Mouse (Mus musculus) MEL (cell line): Measurements from ENCODE around the gene Plekha5. TPM values are rescaled to one million over a fixed set of nuclear protein-coding genes. Genes with fewer than 3 reads are reported as not detected.

Source experiments
- DNase-seq: peaks from one replicate; pipeline ENCODE4 v3.0.0; 2011; ENCODE audit warnings: low read depth, low spot score
- H3K27ac ChIP-seq: 2 replicates; pipeline ENCODE4 v1.5.1; 2012; ENCODE audit warnings: low read depth, mild to moderate bottlenecking, control low read depth, low read length, moderate library complexity; ENCODE audit not compliant: control insufficient read depth
- H3K27me3 ChIP-seq, 2 experiments: fragments of 150-350 bp in 1 of 2; sonication (generic) in 1 of 2; 2 replicates each; pipeline ENCODE4 v1.6.1; 2012; ENCODE audit warnings: low read length in 2 of 2, mild to moderate bottlenecking in 2 of 2, improper control_type of control experiment in 1 of 2, moderate library complexity in 1 of 2; ENCODE audit not compliant: insufficient read depth in 2 of 2, control insufficient read depth in 1 of 2
- H3K36me3 ChIP-seq, 2 experiments: 2 replicates each; pipeline ENCODE4 v1.6.1; 2012 to 2014; ENCODE audit warnings: low read length in 2 of 2, improper control_type of control experiment in 1 of 2, inconsistent platforms in 1 of 2, mild to moderate bottlenecking in 1 of 2; ENCODE audit not compliant: insufficient read depth in 2 of 2, control insufficient read depth in 1 of 2
- H3K4me1 ChIP-seq, 2 experiments: fragments of 150-350 bp in 1 of 2; sonication (generic) in 1 of 2; 2 replicates each; pipeline ENCODE4 v1.6.1; 2012; ENCODE audit warnings: low read length in 2 of 2, improper control_type of control experiment in 1 of 2, mild to moderate bottlenecking in 1 of 2; ENCODE audit not compliant: insufficient read depth in 2 of 2, control insufficient read depth in 1 of 2
- H3K4me3 ChIP-seq, 2 experiments: fragments of 150-350 bp in 1 of 2; sonication (generic) in 1 of 2; 2 replicates each; pipeline ENCODE4 v1.5.1; 2012; ENCODE audit warnings: low read depth in 2 of 2, low read length in 2 of 2, mild to moderate bottlenecking in 2 of 2, moderate library complexity in 2 of 2, control low read depth in 1 of 2, improper control_type of control experiment in 1 of 2; ENCODE audit not compliant: control insufficient read depth in 1 of 2, insufficient read depth in 1 of 2
- H3K79me2 ChIP-seq: 2 replicates; pipeline ENCODE4 v1.6.1; 2012; ENCODE audit warnings: mild to moderate bottlenecking, low read length, moderate library complexity; ENCODE audit not compliant: control insufficient read depth, poor library complexity, insufficient read depth
- H3K9ac ChIP-seq: 2 replicates; pipeline ENCODE4 v1.6.1; 2012; ENCODE audit warnings: low read depth, mild to moderate bottlenecking, control low read depth, low read length, moderate library complexity; ENCODE audit not compliant: control insufficient read depth, poor library complexity, severe bottlenecking
- H3K9me3 ChIP-seq: fragments of 150-350 bp; sonication (generic); replicated peaks from 2 replicates; pipeline ENCODE4 v1.6.1; 2012; ENCODE audit warnings: mild to moderate bottlenecking, low read length, improper control_type of control experiment, moderate library complexity; ENCODE audit not compliant: insufficient read depth
- CHD1 ChIP-seq: IDR thresholded peaks from 2 replicates; pipeline ENCODE4 v1.6.1; 2012; ENCODE audit warnings: low read depth, mild to moderate bottlenecking, inconsistent platforms, low read length, improper control_type of control experiment
- ELF1 ChIP-seq: IDR thresholded peaks from 2 replicates; pipeline ENCODE4 v1.6.1; 2014; ENCODE audit warnings: low read depth, mild to moderate bottlenecking, inconsistent platforms, low read length, improper control_type of control experiment, moderate library complexity
- ETS1 ChIP-seq: IDR thresholded peaks from 2 replicates; pipeline ENCODE4 v1.6.1; 2012; ENCODE audit warnings: low read depth, mild to moderate bottlenecking, inconsistent platforms, low read length, improper control_type of control experiment, moderate library complexity
- GATA1 ChIP-seq: IDR thresholded peaks from 2 replicates; pipeline ENCODE4 v1.6.1; 2011; ENCODE audit warnings: low read depth, low read length, improper control_type of control experiment
- JUND ChIP-seq: IDR thresholded peaks from 2 replicates; pipeline ENCODE4 v1.6.1; 2011; ENCODE audit warnings: low read depth, mild to moderate bottlenecking, improper control_type of control experiment, low read length
- MAFK ChIP-seq: IDR thresholded peaks from 2 replicates; pipeline ENCODE4 v1.6.1; 2011; ENCODE audit warnings: low read depth, mild to moderate bottlenecking, low read length, improper control_type of control experiment, borderline replicate concordance
- MYC ChIP-seq: IDR thresholded peaks from 2 replicates; pipeline ENCODE4 v1.6.1; 2011; ENCODE audit warnings: low read depth, mild to moderate bottlenecking, low read length, improper control_type of control experiment, moderate library complexity
- NRF1 ChIP-seq: IDR thresholded peaks from 2 replicates; pipeline ENCODE4 v1.6.1; 2014; ENCODE audit warnings: low read depth, mild to moderate bottlenecking, inconsistent platforms, low read length, improper control_type of control experiment, moderate library complexity; ENCODE audit not compliant: poor library complexity, insufficient read depth, severe bottlenecking
- POLR2AphosphoS5 ChIP-seq: IDR thresholded peaks from 2 replicates; pipeline ENCODE4 v1.6.1; 2012; ENCODE audit warnings: low read depth, borderline replicate concordance, mild to moderate bottlenecking, inconsistent platforms, low read length, moderate library complexity, mixed read lengths
- RAD21 ChIP-seq: IDR thresholded peaks from 2 replicates; pipeline ENCODE4 v1.6.1; 2011; ENCODE audit warnings: mild to moderate bottlenecking, low read depth, low read length, improper control_type of control experiment
- RCOR1 ChIP-seq: IDR thresholded peaks from 2 replicates; pipeline ENCODE4 v1.6.1; 2012; ENCODE audit warnings: low read depth, mild to moderate bottlenecking, inconsistent platforms, low read length, improper control_type of control experiment
- TBP ChIP-seq: IDR thresholded peaks from 2 replicates; pipeline ENCODE4 v1.8.0; 2011; ENCODE audit warnings: low read depth, low read length, improper control_type of control experiment
- USF1 ChIP-seq: IDR thresholded peaks from 2 replicates; pipeline ENCODE4 v1.6.1; 2014; ENCODE audit warnings: low read depth, mild to moderate bottlenecking, inconsistent platforms, low read length, improper control_type of control experiment, moderate library complexity
- USF2 ChIP-seq, 2 experiments: IDR thresholded peaks; 2 replicates each; pipeline ENCODE4 v1.6.1; 2011 to 2012; ENCODE audit warnings: improper control_type of control experiment in 2 of 2, low read length in 2 of 2, borderline replicate concordance in 1 of 2, inconsistent platforms in 1 of 2, low read depth in 1 of 2, mild to moderate bottlenecking in 1 of 2; ENCODE audit not compliant: insufficient read depth in 1 of 2
- ZC3H11A ChIP-seq: IDR thresholded peaks from 2 replicates; pipeline ENCODE4 v1.6.1; 2012; ENCODE audit warnings: low read depth, mild to moderate bottlenecking, inconsistent platforms, low read length, improper control_type of control experiment
- polyA plus RNA-seq, 2 experiments: library from polyadenylated mRNA; stranded (reverse) in 1 of 2; unstranded in 1 of 2; fragments of >175 nt in 1 of 2; fragments of >200 nt in 1 of 2; gene quantifications; 2 replicates each; pipeline versions ENCODE4 v1.2.1 to v1.2.4; 2012; ENCODE audit warnings: low replicate concordance in 2 of 2, low read depth in 1 of 2; ENCODE audit not compliant: insufficient read length in 2 of 2, insufficient read depth in 1 of 2, missing spikeins in 1 of 2
- total RNA-seq: library from RNA; depleted of rRNA; stranded (reverse); fragments of 300-350 nt; gene quantifications from 2 replicates; pipeline ENCODE4 v1.2.3, GENCODE M21; 2012

The Plekha5 gene
- total and polyA plus RNA-seq, 3 experiments: 0.24 to 0.35 TPM; not detected in 1

DNA sequence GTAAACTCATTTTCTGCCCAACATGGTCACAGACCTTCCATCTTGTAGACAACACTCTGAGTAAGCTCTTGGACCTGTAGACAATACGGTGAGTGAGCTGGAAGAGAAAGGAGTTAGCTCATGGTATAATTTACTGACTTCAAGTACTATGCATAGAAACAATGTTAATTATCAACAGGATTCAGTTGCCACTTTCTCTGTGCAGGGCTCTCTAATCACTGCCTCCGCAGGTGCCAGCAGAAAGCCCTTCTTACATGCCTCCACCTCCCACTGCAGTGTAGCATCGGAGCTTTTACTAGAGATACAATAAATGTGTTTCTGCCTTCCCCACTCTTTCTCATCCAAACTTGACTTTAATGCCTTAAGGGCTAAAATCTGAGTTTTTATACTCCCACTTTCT lies 11.9 kb upstream of the Plekha5 start:
- no peak overlapping the region for H3K9ac ChIP-seq
- H3K9me3 ChIP-seq: no peaks in the 10 kb centered on the region
- TF ChIP-seq USF1 (no peak), CHD1 (no peak)
- no peaks in the 10 kb centered on the region for H3K4me1 ChIP-seq
- no peak overlapping the region for H3K4me3 ChIP-seq
- H3K36me3 ChIP-seq: no peaks in the 10 kb centered on the region
- H3K27me3 ChIP-seq: no peaks in the 10 kb centered on the region
- no peak overlapping the region for H3K27ac ChIP-seq
- no peaks in the 10 kb centered on the region for H3K79me2 ChIP-seq
- no peak for DNase-seq

GRCm38 (mm10) chr6:140423041-140423845 lies 611 bp upstream of the Plekha5 start:
- no peak for TF ChIP-seq ZC3H11A
- no peak for TF ChIP-seq GATA1
- no peak for TF ChIP-seq MAFK
- TF ChIP-seq RCOR1: no peak
- TF ChIP-seq MYC: no peak
- no peak for TF ChIP-seq POLR2AphosphoS5
- TF ChIP-seq CHD1: no peak
- no peak for TF ChIP-seq ELF1
- no peak for TF ChIP-seq ETS1
- TF ChIP-seq USF2 (IDR thresholded peaks at IDR 0.05; ENCODE audit: borderline replicate concordance in 1 of 2, insufficient read depth in 1 of 2, low read depth in 1 of 2, low read length in 2 of 2): no peak
- no peak for TF ChIP-seq JUND
- TF ChIP-seq TBP: no peak
- TF ChIP-seq RAD21: no peak
- no peak for TF ChIP-seq NRF1
- no peak overlapping the region for H3K27ac ChIP-seq
- no peaks in the 10 kb centered on the region for H3K36me3 ChIP-seq
- no peaks in the 10 kb centered on the region for H3K4me1 ChIP-seq
- H3K9ac ChIP-seq: no peak overlapping the region
- H3K79me2 ChIP-seq: no peaks in the 10 kb centered on the region
- no peaks in the 10 kb centered on the region for H3K9me3 ChIP-seq
- no peak overlapping the region for H3K4me3 ChIP-seq
- H3K27me3 ChIP-seq: no peaks in the 10 kb centered on the region
- no peak for DNase-seq
